Mouse (Mus musculus) C2C12 (cell line): Measurements from ENCODE around the gene Tceal1.
"Not testable (repeated sequence)": the region's sequence is repeated elsewhere in the genome, so short reads cannot be mapped to it uniquely, and the experiment has no call there.

Experiments used
- CEBPB ChIP-seq: IDR thresholded peaks from one replicate; pipeline ENCODE4 v1.6.1; 2011; ENCODE audit warnings: low read depth, mild to moderate bottlenecking, control low read depth, moderate library complexity
- CTCF ChIP-seq: IDR thresholded peaks from one replicate; pipeline ENCODE4 v1.5.1; 2011; ENCODE audit not compliant: control insufficient read depth, insufficient read depth, insufficient read length
- USF1 ChIP-seq: IDR thresholded peaks from one replicate; pipeline ENCODE4 v1.6.1; 2011; ENCODE audit warnings: low read depth, mild to moderate bottlenecking, control low read depth, moderate library complexity

GRCm38 (mm10) chrX:136666762-136667464, 40.9 kb upstream of the Tceal1 start:
- not testable (repeated sequence) for TF ChIP-seq CEBPB, CTCF, USF1
